Mouse (Mus musculus) retina, postnatal 1 day (tissue): ENCODE measurements at regions not wholly inside any gene's neighbourhood (a gene's known extent, or its start where the extent isn't known, plus 50 kb on each side); places are given as distances from the start of the nearest gene placed in this dataset.

Experiments used
- DNase-seq: peaks from one replicate; pipeline ENCODE4 v3.0.0-alpha.2; 2012

DNA sequence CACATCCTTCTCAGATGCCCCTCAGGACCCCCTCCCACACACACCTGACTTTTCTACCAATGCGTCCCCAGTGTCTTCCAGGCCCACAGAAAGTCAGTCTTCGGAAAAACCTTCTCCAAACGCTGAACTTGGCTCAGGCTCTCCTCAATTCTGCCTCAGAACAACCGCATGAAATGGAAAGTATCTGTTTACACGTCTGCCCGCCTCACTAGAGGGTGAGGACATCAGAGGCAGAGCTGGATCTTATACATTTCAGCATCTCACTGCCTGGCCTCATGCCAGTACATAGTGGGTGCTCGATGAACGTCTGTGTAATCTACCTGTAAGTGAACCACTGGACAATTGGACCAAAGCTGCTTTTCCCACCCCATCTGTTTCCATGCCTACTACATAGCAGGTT, 189.1 kb upstream of the 4930412O13Rik start:
- no peak for DNase-seq

DNA sequence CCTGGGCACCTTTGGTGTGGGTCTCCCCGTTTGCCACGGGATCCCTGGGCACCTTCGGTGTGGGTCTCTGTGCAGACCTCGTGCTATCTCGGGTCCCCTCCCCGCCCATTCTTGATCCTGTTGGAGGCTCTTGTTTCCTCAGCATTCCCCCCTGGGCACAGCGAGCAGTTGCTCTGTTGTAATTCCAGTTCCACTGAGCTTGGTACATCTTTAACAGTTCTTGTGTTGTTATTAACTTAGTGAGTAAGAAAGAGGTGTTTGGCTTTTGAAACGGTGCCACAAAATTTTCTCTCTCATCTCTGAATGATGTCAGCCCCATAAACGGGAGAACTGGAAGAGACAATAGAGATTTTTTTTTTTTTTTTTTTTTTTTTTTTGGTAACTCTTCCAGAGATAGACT, 187.7 kb upstream of the 4930412O13Rik start:
- DNase-seq, result no peak

DNA sequence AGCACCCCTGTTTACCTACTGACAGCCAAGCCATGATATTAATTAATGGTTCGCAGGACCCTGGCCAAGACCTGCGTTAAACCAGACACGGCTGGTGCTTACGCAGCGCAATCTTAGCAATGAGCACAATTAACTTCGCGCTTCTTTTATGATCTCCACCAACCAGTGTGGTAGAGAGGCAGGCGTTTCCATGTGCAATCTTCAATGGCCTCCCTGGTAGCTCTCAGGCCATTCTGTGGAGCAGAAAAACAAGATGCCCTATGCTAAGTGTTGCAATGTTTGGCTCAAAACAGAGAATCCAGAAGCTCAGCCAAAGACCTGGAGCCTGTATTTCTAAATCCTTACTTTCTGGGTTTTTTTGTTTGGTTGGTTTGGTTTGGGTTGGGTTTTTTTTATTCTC, 186.9 kb upstream of the 4930412O13Rik start:
- no peak for DNase-seq

DNA sequence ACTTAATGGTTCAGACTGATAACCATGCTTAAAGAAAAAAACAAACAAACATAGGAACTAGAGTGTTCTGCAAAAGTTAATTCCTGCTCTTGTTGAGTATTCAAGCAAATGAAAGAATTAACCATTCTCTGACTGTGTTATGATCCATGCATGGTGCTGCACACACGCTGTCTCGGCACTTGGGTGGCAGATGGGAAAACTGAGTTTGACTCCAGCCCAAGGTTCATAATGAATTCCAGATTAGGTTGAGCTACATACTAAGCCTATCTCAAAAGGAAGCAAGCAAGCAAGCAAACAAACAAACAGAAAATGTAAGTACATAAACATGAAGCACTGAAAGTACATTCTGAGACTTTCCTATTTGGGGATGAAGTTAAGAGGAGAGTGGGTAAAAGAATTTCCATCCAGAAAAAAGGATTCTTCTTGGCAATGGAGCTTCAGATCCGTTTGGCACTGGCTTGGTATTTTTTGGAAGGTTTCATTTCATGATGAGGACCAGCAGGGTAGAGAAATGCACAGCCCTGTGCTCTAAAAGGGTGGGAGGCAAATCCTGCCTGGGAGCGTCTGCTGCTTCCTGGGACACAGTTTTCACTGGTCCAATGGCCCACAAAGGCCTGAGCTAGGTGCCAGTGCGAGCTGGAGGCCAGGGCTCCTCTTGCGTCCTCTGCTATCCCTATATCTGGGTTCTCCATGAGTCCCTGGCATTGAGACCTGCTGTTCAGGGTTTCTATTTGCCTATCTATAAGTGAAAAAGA, 183.3 kb upstream of the 4930412O13Rik start:
- DNase-seq, result no peak

DNA sequence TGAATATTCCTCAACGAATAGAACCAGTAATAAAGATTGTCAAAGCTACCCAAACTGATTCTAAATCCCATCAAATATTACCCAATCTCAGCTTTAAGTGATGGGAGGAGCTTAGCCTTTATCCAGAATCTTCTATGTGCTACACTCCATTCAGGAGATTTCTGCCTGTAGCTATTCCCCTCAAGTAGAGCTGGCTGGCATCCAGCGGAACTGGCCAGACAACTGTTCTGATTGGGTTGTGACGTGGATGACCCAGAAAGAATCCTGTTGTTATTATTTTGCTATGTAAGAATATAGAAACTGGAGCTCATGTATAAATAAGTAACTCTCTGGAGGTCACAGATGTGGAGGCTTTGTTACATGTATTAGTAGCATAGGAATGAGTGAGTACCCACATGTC, 176.8 kb upstream of the 4930412O13Rik start:
- no peak for DNase-seq

DNA sequence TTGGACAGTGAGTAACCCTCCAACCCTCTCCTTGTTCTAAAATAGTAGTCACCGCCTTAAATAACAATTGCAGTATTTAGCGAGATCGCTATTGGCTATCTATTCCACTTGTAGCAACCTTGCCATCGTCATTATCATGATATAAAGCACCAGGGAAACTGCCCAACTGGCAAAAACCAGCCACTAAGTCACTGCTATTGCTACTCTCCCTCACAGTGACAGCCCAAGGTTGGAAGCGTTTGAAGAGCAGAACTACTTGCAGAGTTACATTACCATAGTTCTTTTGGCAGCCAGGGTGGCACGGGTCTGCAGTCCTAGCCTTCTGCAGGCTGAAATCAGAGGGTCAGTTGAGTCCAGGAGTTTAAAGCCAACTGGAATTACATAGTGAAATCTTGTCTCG, 171.6 kb upstream of the 4930412O13Rik start:
- DNase-seq, result no peak

DNA sequence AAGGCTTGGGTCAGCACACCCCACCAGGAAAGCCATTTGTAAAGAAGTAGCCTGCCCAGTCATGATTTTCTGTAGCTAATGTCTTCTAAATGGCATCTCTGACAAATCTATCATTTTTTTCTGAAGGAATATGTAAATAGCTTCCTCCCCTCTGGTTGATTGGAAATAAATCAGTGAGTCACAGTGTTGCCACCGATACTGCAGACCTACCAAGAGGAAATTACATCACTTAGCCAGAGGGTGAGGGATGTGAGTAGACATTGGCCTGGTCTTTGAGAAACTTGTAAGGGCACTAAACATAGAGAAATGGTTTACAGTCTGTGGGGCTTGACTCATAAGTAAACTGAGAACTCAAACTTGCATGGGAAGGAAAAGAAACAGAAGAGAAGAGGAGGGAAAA, 163.1 kb upstream of the 4930412O13Rik start:
- DNase-seq, result no peak

DNA sequence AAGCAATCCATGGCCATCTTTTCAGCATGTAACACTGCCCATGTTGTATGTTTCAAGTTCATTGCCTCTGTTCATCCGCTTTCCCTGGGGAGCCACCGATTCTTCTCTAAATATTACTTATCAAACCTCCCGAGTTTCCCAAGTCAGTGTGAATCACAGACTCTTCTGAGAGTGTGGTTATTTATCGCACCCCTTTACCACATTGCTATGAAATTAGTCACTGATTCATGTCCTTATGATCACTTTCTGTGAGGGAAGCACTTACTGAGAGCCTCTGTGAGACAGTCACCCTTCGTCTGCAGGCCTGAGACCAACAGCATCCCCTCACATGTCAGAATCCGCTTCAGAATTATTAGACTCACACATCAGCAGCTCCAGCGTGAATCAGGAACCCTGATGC, 147.8 kb upstream of the 4930412O13Rik start:
- no peak for DNase-seq

DNA sequence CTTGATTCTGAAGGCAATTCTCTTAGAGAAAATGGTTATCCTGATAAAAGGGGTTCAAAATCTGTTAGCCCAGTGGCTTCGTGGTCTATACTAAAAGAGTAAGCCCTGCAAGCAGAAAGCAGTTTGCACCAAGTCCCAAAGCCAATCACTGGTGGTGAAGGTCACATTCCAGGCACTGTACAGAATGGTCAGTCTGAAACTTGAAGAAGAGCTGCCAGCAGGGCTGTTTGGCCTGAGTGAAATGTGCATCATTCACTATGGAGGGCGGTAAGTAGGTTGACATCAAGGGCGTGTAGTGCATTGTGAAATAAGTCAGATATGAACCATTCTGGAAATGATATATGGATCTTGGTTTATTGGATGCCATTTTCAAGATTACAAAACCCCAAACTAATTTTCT, 136.9 kb upstream of the 4930412O13Rik start:
- no peak for DNase-seq

DNA sequence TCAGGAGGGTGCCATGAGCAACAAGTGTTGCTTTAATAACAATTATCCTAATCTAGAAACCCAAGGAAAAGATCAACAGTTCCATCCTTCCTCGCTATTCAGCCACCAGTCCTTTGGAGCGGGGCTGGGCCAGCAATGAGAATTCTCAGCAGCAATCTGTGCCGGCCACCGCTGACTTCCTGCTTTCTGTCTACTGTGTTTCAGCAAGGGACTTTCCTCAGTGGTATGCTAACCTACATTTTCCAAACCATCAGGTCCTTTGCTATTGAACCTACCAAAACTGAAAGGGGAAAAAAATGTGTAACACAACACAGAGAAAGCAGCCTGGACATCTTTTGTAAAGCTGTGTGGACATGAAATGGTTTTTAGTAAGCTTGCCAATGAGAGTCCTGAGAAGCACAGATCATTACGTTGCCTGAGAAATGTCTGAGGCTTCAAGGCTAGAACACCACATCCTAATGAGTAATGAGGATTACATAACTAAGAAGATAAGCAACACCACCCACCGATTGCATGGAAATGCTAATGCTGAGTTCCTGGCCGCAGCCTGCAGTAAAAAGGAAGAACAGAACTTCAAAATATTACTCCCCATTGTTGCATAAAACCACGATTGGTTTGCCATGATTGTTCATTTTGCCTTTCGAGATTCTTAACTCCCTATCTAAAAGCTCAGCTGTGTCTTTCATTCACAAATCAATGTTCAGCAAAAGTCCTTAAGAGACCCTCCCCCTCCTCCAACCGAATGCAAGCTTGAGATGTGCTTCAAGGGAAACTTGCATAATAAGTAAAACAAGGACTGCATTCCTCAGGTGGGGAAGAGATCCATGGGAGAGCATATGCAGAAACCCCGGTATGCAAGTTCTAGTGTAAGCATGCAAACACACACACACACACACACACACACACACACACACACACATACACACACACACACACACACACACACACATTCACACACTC, 130.9 kb upstream of the 4930412O13Rik start:
- no peak for DNase-seq

DNA sequence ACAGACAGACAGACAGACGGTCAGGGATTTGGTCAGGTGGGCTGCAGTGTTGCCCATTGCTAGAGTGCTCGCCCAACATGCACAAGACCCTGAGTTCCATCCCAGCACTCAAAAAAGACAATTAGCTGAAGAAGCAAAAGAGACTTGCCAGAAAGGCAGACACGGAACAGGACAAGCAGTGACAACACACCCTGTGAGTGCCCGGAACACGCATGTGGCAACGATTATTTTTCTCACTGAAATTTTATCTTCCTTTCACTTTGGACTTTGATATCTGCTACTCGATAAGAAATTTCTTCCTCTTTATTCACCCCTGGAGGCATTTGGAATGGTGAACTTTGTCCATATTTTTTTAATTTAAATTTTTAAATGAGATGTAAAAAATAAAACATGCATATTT, 127.4 kb upstream of the 4930412O13Rik start:
- no peak for DNase-seq

DNA sequence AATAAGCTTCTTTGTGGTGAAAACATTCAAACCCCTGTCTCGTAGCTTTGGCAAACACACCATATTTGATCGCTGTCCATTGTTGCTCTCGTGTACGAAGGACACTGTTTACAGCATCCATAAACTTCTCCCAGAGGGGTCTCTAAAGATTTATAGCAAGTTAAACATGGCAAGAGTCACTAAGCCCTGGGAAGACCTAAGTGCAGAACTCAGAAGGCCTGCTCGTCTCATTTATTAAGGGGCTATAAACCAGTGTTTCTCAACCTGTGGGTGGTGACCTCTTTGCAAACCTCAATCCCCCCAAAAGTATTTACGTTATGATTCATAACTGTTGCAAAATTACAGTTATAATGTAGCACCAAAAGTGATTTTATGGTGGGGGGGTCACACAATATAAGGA, 126.9 kb upstream of the 4930412O13Rik start:
- DNase-seq, result no peak

DNA sequence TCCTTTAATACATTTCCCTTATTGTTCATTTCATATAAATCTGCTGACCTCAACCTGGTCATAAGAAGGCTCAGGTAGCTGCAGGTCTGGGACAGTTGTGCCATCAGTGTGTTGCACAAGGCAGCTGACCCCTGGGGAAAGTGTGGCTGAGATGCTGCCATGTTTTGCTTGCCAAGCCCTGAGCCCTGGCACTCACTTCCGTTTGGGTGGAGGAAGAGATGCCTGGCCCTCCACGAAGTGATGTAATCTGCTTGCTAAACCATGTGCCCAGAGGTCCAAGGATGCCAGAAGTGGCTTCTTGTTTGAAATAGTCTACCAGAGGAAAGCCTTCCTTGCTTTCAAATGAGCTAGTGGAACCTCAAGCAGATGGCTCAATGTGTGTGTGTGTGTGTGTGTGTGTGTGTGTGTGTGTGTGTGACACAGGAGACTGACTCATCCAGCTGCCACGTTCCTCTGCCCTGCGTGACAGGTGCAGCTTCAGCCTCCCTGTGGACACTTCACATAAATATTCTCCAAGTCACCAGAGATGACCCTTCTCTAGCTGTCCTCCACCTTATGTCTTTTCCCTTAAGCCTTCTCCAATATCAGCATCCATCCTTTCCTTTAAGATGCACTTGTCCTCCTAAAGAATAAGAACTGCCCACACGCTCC, 123.2 kb upstream of the 4930412O13Rik start:
- no peak for DNase-seq

DNA sequence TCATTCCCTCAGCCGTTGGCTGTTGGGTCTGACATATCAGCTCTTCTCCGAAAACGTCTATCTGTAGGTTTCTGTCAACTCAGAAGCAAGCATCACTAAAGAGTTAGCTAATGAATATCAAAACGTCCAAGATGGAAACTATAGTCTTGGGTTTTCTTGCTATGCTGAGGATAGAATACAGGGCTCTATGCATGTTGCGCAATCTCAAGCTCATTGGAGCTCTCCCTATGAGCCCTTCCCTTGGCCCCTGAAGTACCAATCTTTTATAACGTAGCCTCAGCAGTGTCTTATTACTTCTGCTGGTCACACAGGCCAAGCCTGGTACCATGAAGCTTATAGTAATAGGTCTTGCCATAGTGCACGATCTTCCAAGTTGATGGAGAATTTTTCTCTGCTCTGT, 122.1 kb upstream of the 4930412O13Rik start:
- DNase-seq, result no peak

DNA sequence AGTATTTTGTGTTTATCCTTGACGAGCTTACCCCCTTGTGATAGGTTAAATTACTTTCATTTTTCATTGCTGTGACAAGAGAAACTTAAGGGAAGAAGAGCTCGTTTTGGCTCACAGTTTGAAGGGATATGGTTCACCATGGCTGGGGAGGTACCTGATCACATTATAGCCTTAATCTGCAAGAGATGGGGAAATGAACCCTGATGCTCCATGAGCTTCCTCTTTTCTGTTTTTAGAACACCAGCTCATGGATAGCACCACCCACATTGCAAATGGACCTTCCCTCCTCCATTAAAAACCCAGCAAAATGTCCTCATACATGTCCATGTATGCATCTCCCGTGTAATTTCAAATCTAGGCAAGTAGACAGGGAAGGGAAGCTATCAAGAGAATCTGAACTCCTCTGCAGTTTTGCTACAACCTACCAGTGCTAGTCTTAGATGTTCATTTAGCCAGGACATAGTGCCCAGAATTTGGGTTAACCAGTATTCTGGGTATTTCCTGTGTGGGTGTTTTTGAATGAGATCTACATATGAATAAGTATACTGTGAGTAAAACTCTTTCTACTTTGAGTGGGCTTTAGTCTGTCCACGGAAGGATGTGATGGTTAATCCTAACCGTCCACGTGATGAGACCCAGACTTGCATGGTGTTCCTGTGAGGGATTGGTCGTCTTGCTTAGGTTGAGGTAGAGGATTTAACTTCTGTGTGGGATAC, 121.5 kb upstream of the 4930412O13Rik start:
- DNase-seq, result no peak

DNA sequence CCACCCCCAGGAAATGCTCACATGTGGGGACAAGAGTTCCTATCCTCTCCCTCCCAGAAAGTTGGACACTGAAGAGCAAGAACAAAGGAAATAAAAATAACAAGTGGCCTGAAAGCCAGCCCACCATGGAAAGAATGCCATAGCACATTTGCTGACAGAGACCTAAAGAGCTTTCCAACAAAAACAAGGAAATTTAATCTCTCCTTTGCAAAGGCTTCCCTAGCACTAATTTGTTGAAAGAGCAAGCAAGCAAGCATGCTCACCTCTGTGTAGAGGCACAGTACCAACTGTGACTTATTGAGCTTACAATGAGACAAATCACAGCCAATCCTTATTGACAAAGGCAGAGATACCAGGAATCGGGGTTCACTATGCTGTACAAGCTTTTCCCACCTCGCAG, 100.9 kb upstream of the 4930412O13Rik start:
- DNase-seq, result no peak

DNA sequence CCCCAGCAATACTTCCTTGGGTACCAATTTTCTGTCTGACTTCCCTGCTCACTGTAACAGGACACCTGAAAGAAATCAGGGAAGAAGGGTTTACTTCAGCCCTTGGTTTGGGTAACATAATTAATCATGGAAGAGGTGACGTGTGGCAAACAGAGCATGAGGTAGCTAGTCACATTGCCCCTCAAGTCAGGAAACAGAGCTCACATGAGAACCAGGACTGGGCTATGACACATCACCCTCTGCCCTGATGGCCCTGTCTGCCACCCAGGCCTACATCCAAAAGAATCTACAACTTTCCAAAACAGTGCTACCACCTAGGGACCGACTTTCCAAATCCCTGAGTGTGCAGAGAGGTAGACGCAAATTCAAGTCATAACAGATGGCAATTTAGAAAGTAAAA, 98.4 kb upstream of the 4930412O13Rik start:
- DNase-seq, result no peak

DNA sequence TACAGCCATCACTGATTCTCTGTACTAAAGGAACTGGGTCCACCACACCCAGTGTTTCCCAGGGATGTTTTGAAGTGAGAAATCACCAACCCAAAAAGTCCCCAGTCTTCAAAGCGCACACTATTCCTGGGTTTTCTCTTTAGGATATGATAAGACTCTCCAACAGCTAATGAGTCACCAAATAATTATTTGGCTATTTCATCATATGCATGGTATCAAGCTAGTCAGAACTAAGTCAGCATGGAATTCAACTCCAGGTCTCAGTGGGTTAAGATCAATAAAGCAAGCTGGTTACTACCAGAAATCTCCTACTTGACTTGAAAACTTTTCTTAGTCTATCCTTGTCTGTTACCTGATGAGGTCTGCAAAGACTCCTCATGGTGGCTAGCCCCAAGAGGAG, 89.1 kb upstream of the 4930412O13Rik start:
- DNase-seq, result no peak

DNA sequence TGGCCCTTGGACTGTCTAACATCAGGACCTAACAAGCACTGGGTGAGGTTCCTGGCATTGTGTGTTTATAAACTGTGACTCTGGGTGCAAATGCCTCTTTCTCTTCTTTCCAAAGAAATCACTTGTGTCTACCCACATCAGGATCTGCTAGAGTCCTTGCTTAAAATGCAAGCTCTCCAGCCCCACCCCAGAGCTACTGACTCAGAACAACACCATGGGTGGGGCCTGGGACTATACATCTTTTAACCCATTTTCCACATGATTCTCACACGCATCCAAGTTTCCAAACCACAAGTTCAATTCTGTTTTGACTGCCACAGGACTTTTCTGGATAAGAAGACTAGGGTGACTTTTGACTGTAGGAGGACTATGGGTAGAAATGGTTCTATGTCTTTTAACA, 88.7 kb upstream of the 4930412O13Rik start:
- DNase-seq, result no peak

DNA sequence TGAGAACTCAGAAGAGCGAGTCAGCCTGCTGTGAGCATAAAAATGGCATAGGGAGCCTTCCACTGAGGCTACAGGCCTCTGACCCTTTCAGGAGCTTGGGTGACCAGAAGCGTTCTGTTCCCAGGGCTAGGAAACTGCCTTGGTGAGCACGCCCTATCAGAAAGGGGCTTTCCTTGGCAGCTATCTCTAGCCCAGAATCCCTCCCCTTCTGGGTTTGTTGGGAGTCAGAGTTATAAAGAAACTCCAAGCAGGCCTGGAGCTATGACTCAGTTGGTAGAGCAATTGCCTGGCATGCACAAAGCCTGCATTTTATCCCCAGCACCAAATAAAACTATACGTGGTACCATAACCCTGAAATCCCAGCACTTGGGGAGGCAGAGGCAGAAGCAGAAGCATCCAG, 85.7 kb upstream of the 4930412O13Rik start:
- DNase-seq, result no peak

DNA sequence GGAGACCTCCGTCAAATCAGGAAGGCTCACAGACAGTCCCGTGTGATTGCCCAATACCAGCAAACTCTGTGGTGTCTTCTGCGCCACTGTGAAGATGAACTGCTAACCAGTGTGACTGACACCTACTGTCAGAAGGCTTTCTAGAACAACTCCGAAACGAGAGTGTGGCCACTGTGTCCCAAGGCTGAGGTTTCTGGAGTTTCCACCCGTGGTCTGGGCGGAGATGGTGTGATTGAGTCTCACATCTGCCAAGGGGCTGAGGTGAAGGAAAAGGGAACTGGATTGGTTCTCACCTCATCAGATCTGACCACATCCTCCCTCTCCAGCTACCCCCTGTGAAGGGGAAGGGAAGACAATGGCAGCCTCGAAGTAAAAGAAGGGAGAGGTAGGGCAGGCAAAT, 79.6 kb upstream of the 4930412O13Rik start:
- DNase-seq, result no peak

DNA sequence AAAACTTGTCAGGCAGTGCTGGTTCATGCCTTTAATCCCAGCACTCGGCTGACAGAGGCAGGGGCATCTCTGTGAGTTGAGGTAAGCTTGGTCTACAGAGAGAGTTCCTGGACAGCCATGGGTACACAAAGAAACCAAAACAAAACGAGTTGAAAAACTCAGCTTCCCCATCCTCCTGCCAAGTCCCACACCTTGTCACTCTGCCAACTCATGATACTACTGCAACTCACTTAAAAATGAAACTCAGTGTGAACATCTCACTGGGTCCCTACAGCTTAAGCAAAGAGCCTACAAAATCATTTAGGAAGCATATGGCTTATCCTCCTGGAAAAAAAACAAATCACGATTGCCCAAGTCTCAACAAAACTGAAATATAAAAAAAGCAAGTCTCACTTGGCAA, 76.7 kb upstream of the 4930412O13Rik start:
- DNase-seq, result no peak

DNA sequence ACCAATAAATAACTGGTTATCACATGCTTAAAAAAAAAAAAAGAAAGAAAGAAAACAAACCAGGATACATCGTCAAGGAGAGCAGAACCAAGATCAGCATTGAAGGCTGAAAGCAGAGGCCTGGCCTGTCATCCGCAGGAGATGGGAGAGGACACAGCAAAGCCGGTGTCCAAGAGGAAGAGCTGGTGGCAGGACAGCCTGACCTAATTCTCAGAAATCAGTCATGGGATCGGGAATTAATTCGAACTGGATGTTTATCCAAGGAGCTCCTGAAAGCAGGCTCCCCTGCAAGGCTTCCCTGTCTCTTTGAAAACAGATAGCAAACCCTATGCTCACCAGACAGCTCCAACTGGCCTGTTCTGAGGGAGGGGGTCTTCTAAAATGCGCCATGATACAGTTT, 75.5 kb upstream of the 4930412O13Rik start:
- peak; percentile 8 for DNase-seq
